Comparison of ENCODE assay signal across 8 mouse cellular contexts in the genomic region with DNA sequence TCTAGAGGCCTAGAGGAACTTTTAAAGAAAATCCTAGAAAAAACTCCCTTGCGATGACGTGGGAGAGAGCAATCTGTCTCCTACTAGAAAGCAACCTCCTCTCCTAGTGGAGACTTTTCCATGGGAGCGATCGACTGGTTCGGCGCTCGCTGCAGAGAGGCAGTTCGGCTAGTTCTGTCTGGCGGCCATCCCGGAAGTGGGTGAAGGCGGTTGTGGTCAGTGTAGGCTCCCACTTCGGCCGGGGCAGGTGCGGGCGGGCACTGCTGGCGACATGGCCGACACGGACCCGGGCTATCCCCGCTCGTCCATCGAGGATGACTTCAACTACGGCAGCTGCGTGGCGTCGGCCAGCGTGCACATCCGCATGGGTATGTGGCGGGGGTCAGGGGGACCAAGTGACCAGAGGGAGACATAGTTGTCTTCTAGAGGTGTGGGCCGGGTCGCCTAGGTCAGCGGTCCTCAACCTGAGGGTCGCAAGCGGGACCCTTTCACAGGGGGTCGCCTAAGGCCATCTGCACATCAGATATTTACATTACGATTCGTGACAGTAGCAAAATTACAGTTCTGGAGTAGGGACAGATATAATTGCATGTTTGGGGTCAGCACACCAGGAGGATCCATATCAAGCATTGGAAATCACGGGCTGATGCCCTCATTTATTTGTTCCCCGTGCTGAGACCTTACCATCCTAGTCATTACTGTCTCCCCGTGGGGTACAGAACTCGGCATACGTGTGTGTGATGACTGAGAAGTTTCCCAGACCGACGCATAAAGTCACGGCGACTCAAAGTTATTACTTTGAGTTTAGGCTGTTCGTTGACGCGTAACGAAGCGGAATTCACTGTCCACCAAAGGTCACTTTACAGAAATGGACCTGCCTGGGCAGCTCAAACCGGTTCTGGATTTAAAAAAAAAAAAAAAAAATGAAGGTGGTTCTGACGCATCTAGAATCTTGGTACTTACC. TPM values are rescaled to one million over a fixed set of nuclear protein-coding genes. Genes with fewer than 3 reads are reported as not detected.
A peak's percentile ranks its signal among the peaks of the same experiment; 100 is the strongest.
DNase-seq lines count a peak whose midpoint lies in the region; ATAC-seq lines count a peak whose summit lies in the region.

No protein-coding gene starts in this region.

- WGBS in intestine, embryonic 16.5 days = 2% methylated on average over 53 of the region's 53 CpGs

- H3K9me3 ChIP-seq in intestine, embryonic 16.5 days (ENCODE audit: control insufficient read depth, low read length) = peaks cover 4% of the 10 kb centered on the region; the same call in 1 of the 2 replicates

- no peaks in the 10 kb centered on the region for H3K36me3 ChIP-seq in intestine, embryonic 16.5 days (ENCODE audit: control insufficient read depth, insufficient read depth, low read length)

- H3K9ac ChIP-seq in intestine, embryonic 16.5 days (ENCODE audit: low read depth, low read length) = peak overlapping the region; percentile 92

- H3K27ac ChIP-seq in intestine, embryonic 16.5 days (ENCODE audit: low read length) = no peak overlapping the region

- no peaks in the 10 kb centered on the region for H3K27me3 ChIP-seq in intestine, embryonic 16.5 days (replicated peaks; ENCODE audit: control insufficient read depth, insufficient read depth, low read length)

- H3K4me3 ChIP-seq in intestine, embryonic 16.5 days (ENCODE audit: low read length) = peak overlapping the region; percentile 96

- H3K4me2 ChIP-seq in intestine, embryonic 16.5 days (ENCODE audit: low read depth, low read length) = peak overlapping the region; percentile 79

- peak; percentile 91 for DNase-seq in adrenal gland, adult 2 months
- DNase-seq in embryo, embryonic 9.5 days (ENCODE audit: extremely low spot score) = peak; percentile 91
- peak; percentile 78 to 90 for DNase-seq in gastrocnemius, postnatal 4 days (ENCODE audit: low spot score in 2 of 2)
- DNase-seq in left cerebral cortex, postnatal 25 days (ENCODE audit: low spot score in 2 of 2) = peak; percentile 85 to 96
- peak; percentile 91 for DNase-seq in mesoderm, embryonic 11.5 days (ENCODE audit: low read depth, low spot score)
- DNase-seq in right cerebral cortex, postnatal 36 days (ENCODE audit: low spot score in 2 of 2) = peak; percentile 87 to 88
- peak; percentile 84 to 89 for DNase-seq in urinary bladder, postnatal 4 days (ENCODE audit: low spot score in 2 of 2)

- intact Hi-C loops in left cerebral cortex, postnatal 25 days (cut with DNase I) = loop anchor here (2.0 kb wide), 1 partner anchor 18 kb away; a partner anchor contains a TSS

- peak; percentile 88 for ATAC-seq in intestine, embryonic 16.5 days

- peaks cover 8% of the 10 kb centered on the region; the same call in 1 of the 2 replicates for H3K4me1 ChIP-seq in intestine, embryonic 16.5 days (ENCODE audit: control insufficient read depth, insufficient read depth, low read length)

RNA-seq across cellular contexts. Expression of a gene that starts 6.9 kb away (rescaled TPM):
- 1 to 10 TPM; 3.4 to 4.4 TPM for total RNA-seq in adrenal gland, adult 2 months (2021)
- 1.4 and 1.6 TPM in 2 replicates for polyA plus RNA-seq in adrenal gland, adult 2 months (2012; rRNA removed)
- total RNA-seq in gastrocnemius, postnatal 4 days (2021) = 1 to 10 TPM; 4.6 to 6.2 TPM
- 1.1 and 1.4 TPM in 2 replicates for polyA plus RNA-seq in intestine, embryonic 16.5 days (2015; fragmentation: Nextera tagmentation; extraction: Ambion mirVana)
- under 1 TPM; 0.41 to 0.44 TPM for total RNA-seq in left cerebral cortex, postnatal 25 days (2021)

RNA-seq across cellular contexts. Expression of a gene that starts 7.5 kb away (rescaled TPM):
- total RNA-seq in adrenal gland, adult 2 months (2021) = 100 to 1,000 TPM; 146 TPM
- polyA plus RNA-seq in adrenal gland, adult 2 months (2012; rRNA removed) = 487 and 538 TPM in 2 replicates
- 10 to 100 TPM; 67.2 to 69.4 TPM for total RNA-seq in gastrocnemius, postnatal 4 days (2021)
- polyA plus RNA-seq in intestine, embryonic 16.5 days (2015; fragmentation: Nextera tagmentation; extraction: Ambion mirVana) = 140 and 151 TPM in 2 replicates
- 10 to 100 TPM; 60.8 to 70.3 TPM for total RNA-seq in left cerebral cortex, postnatal 25 days (2021)

RNA-seq across cellular contexts. Expression of a gene that starts 18.0 kb away (rescaled TPM):
- 10 to 100 TPM; 22.6 to 32.1 TPM for total RNA-seq in adrenal gland, adult 2 months (2021)
- polyA plus RNA-seq in adrenal gland, adult 2 months (2012; rRNA removed) = 1.6 and 2.8 TPM in 2 replicates
- total RNA-seq in gastrocnemius, postnatal 4 days (2021) = 10 to 100 TPM; 18.9 to 19.6 TPM
- 50.3 and 54.5 TPM in 2 replicates for polyA plus RNA-seq in intestine, embryonic 16.5 days (2015; fragmentation: Nextera tagmentation; extraction: Ambion mirVana)
- 10 to 100 TPM; 18.4 to 20.3 TPM for total RNA-seq in left cerebral cortex, postnatal 25 days (2021)
